Mouse (Mus musculus) spleen, adult 2 months (tissue): ENCODE data around the gene Cyren. TPM values are rescaled to one million over a fixed set of nuclear protein-coding genes. Genes with fewer than 3 reads are reported as not detected.
A peak's percentile ranks its signal among the peaks of the same experiment; 100 is the strongest.

Experiments
- DNase-seq, 2 experiments: peaks; one replicate each; pipeline versions ENCODE4 v3.0.0 to v3.0.0-alpha.2; 2012 to 2021; ENCODE audit warnings: low spot score in 2 of 2, low read depth in 1 of 2
- H3K27ac ChIP-seq: fragments of 200-500 bp; 2 replicates; pipeline ENCODE4 v1.5.1; 2012; ENCODE audit warnings: low read length, inconsistent platforms; ENCODE audit not compliant: insufficient read depth
- H3K27me3 ChIP-seq: fragments of 200-500 bp; 2 replicates; pipeline ENCODE4 v1.6.1; 2012; ENCODE audit warnings: mild to moderate bottlenecking, moderate library complexity, low read length, inconsistent platforms; ENCODE audit not compliant: control insufficient read depth, insufficient read depth
- H3K36me3 ChIP-seq: fragments of 200-500 bp; 2 replicates; pipeline ENCODE4 v1.6.1; 2012; ENCODE audit warnings: mild to moderate bottlenecking, low read length, inconsistent platforms; ENCODE audit not compliant: control insufficient read depth, insufficient read depth
- H3K4me1 ChIP-seq: fragments of 200-500 bp; 2 replicates; pipeline ENCODE4 v1.6.1; 2011; ENCODE audit warnings: inconsistent platforms; ENCODE audit not compliant: control insufficient read depth, insufficient read depth, insufficient read length
- H3K4me3 ChIP-seq: fragments of 200-500 bp; 2 replicates; pipeline ENCODE4 v1.5.1; 2011; ENCODE audit warnings: mild to moderate bottlenecking, inconsistent platforms; ENCODE audit not compliant: insufficient read depth, insufficient read length; ENCODE audit errors: extremely low read depth
- CTCF ChIP-seq: fragments of 200-500 bp; IDR thresholded peaks from 2 replicates; pipeline ENCODE4 v1.5.1; 2011; ENCODE audit warnings: mild to moderate bottlenecking, inconsistent platforms; ENCODE audit not compliant: insufficient read depth, insufficient read length, insufficient replicate concordance; ENCODE audit errors: extremely low read depth
- POLR2A ChIP-seq: fragments of 200-500 bp; IDR thresholded peaks from 2 replicates; pipeline ENCODE4 v1.6.1; 2011; ENCODE audit warnings: low read depth, low read length, inconsistent platforms
- WGBS: fragments of 180-500 bp; shearing (Covaris S2); methylation state at CpG from one replicate; pipeline ENCODE4 v1.1.7; 2018; 5-methylcytosine and 5-hydroxymethylcytosine counted together
- polyA plus RNA-seq: library from polyadenylated mRNA; depleted of rRNA; stranded (reverse); fragments of >200 nt; gene quantifications from 2 replicates; pipeline ENCODE4 v1.2.3, GENCODE M21; 2012

Gene Cyren
- polyA plus RNA-seq, 1 experiment = 8.1 TPM

- TF ChIP-seq CTCF (no peak), POLR2A (no peak)
- no peak for DNase-seq
- H3K36me3 ChIP-seq = no peaks in the 10 kb centered on the region
- no peak overlapping the region for H3K4me3 ChIP-seq
- 63% methylated on average over 10 of the region's 10 CpGs for WGBS
- H3K4me1 ChIP-seq = peaks cover 23% of the 10 kb centered on the region; the same call in 1 of the 2 replicates
- no peaks in the 10 kb centered on the region for H3K27me3 ChIP-seq
- H3K27ac ChIP-seq = no peak overlapping the region
These were observed 9.9 kb downstream of the Cyren start for GRCm38 (mm10) chr6:34867995-34868350.

GRCm38 (mm10) chr6:34867301-34867994 is 10.4 kb downstream of the Cyren start:
- H3K27ac ChIP-seq = peak overlapping the region; percentile 48; the same call in 1 of the 2 replicates
- H3K4me3 ChIP-seq = no peak overlapping the region
- H3K36me3 ChIP-seq = no peaks in the 10 kb centered on the region
- no peaks in the 10 kb centered on the region for H3K27me3 ChIP-seq
- H3K4me1 ChIP-seq = peaks cover 23% of the 10 kb centered on the region; the same call in 1 of the 2 replicates
- DNase-seq = no peak
- no peak for TF ChIP-seq CTCF
- 72% methylated on average over 16 of the region's 16 CpGs for WGBS

- DNase-seq = no peak
- H3K4me1 ChIP-seq = peaks cover 26% of the 10 kb centered on the region; the same call in 1 of the 2 replicates
- 88% methylated on average over 8 of the region's 8 CpGs for WGBS
These were observed 11.1 kb downstream of the Cyren start for GRCm38 (mm10) chr6:34866786-34867185.

GRCm38 (mm10) chr6:34865711-34866593 is 11.9 kb downstream of the Cyren start:
- no peaks in the 10 kb centered on the region for H3K27me3 ChIP-seq
- peak overlapping the region; percentile 59 for H3K27ac ChIP-seq
- H3K4me1 ChIP-seq = peaks cover 27% of the 10 kb centered on the region; the same call in 1 of the 2 replicates
- DNase-seq = no peak
- WGBS = 39% methylated on average over 7 of the region's 7 CpGs
- no peak overlapping the region for H3K4me3 ChIP-seq
- no peaks in the 10 kb centered on the region for H3K36me3 ChIP-seq
- TF ChIP-seq CTCF (no peak), POLR2A (no peak)

More at GRCm38 (mm10) chr6:34866786-34867185, 11.1 kb downstream of the Cyren start:
- Histone ChIP-seq H3K27me3 (no peaks in the 10 kb centered on the region), H3K4me3 (no peak overlapping the region), H3K36me3 (no peaks in the 10 kb centered on the region), H3K27ac (no peak overlapping the region)
- TF ChIP-seq CTCF = no peak
- TF ChIP-seq POLR2A = no peak

- Histone ChIP-seq H3K4me3 (no peak overlapping the region), H3K27me3 (no peaks in the 10 kb centered on the region), H3K4me1 (peaks cover 27% of the 10 kb centered on the region; the same call in 1 of the 2 replicates), H3K27ac (peak overlapping the region; percentile 52; the same call in 1 of the 2 replicates), H3K36me3 (no peaks in the 10 kb centered on the region)
- TF ChIP-seq CTCF (no peak), POLR2A (no peak)
- 75% methylated on average over 5 of the region's 5 CpGs for WGBS
- DNase-seq = no peak
These were observed 12.6 kb downstream of the Cyren start for GRCm38 (mm10) chr6:34865213-34865612.

- H3K4me3 ChIP-seq = no peak overlapping the region; the same call in 1 of the 2 replicates
These were observed 13.9 kb downstream of the Cyren start for GRCm38 (mm10) chr6:34863786-34864514.

More at GRCm38 (mm10) chr6:34863786-34864514, 13.9 kb downstream of the Cyren start:
- peak overlapping the region; percentile 15 for H3K27ac ChIP-seq
- no peaks in the 10 kb centered on the region for H3K27me3 ChIP-seq
- no peak for TF ChIP-seq POLR2A
- 36% methylated on average over 9 of the region's 9 CpGs for WGBS
- peaks cover 22% of the 10 kb centered on the region; the same call in 1 of the 2 replicates for H3K4me1 ChIP-seq
- no peaks in the 10 kb centered on the region for H3K36me3 ChIP-seq
- DNase-seq = no peak
